Mouse (Mus musculus) forebrain, embryonic 12.5 days (tissue): ENCODE results near the gene Rtf2. TPM values are rescaled to one million over a fixed set of nuclear protein-coding genes. Genes with fewer than 3 reads are reported as not detected.

Experiments
- ATAC-seq: fragments of 200-750 bp; cut with Nextera tagmentation; 2 replicates; pipeline ENCODE4 v1.8.0; 2017; ENCODE audit warnings: moderate TSS enrichment; ENCODE audit not compliant: low FRiP score
- H3K27ac ChIP-seq: fragments of 300-500 bp; sonication (generic); 2 replicates; pipeline ENCODE4 v1.5.1; 2016; ENCODE audit warnings: mild to moderate bottlenecking
- H3K27me3 ChIP-seq: fragments of 300-500 bp; sonication (generic); 2 replicates; pipeline ENCODE4 v1.6.1; 2016; ENCODE audit warnings: mild to moderate bottlenecking
- H3K36me3 ChIP-seq: fragments of 300-500 bp; sonication (generic); replicated peaks from 2 replicates; pipeline ENCODE4 v1.6.1; 2016; ENCODE audit warnings: mild to moderate bottlenecking
- H3K4me1 ChIP-seq: fragments of 300-500 bp; sonication (generic); 2 replicates; pipeline ENCODE4 v1.6.1; 2016
- H3K4me2 ChIP-seq: fragments of 300-500 bp; sonication (generic); 2 replicates; pipeline ENCODE4 v1.6.1; 2016; ENCODE audit warnings: mild to moderate bottlenecking, moderate library complexity
- H3K4me3 ChIP-seq: fragments of 300-500 bp; sonication (generic); replicated peaks from 2 replicates; pipeline ENCODE4 v1.5.1; 2016; ENCODE audit warnings: mild to moderate bottlenecking
- H3K9ac ChIP-seq: fragments of 300-500 bp; sonication (generic); 2 replicates; pipeline ENCODE4 v1.6.1; 2016; ENCODE audit warnings: mild to moderate bottlenecking
- H3K9me3 ChIP-seq: fragments of 300-500 bp; sonication (generic); 2 replicates; pipeline ENCODE4 v1.6.1; 2016
- WGBS: fragments of 180-500 bp; shearing (Covaris S2); methylation state at CpG from one replicate; pipeline ENCODE4 v1.1.7; 2016; 5-methylcytosine and 5-hydroxymethylcytosine counted together
- polyA plus RNA-seq: library from polyadenylated mRNA; unstranded; fragments of >200 nt; fragmentation: Nextera tagmentation; extraction: Ambion mirVana; gene quantifications from 2 replicates; pipeline ENCODE4 v1.2.1, GENCODE M21; 2016

Rtf2 gene
- polyA plus RNA-seq, 1 experiment from 2014 or later: 86.9 TPM

GRCm38 (mm10) chr2:172445617-172446016 is 5.3 kb downstream of the Rtf2 start:
- H3K4me3 ChIP-seq: no peak overlapping the region
- ATAC-seq: no peak

GRCm38 (mm10) chr2:172447317-172447716 is 7.0 kb downstream of the Rtf2 start:
- H3K4me1 ChIP-seq: no peaks in the 10 kb centered on the region
- no peak overlapping the region for H3K27ac ChIP-seq
- no peaks in the 10 kb centered on the region for H3K9me3 ChIP-seq
- peaks cover 74% of the 10 kb centered on the region for H3K36me3 ChIP-seq
- 85% methylated on average over 6 of the region's 6 CpGs for WGBS
- no peak for ATAC-seq
- H3K4me3 ChIP-seq: no peak overlapping the region
- no peak overlapping the region for H3K4me2 ChIP-seq
- no peak overlapping the region for H3K9ac ChIP-seq
- no peaks in the 10 kb centered on the region for H3K27me3 ChIP-seq

More at GRCm38 (mm10) chr2:172445617-172446016, 5.3 kb downstream of the Rtf2 start:
- Histone ChIP-seq H3K9me3 (no peaks in the 10 kb centered on the region), H3K27me3 (no peaks in the 10 kb centered on the region), H3K9ac (no peak overlapping the region), H3K4me1 (peaks cover 12% of the 10 kb centered on the region), H3K27ac (no peak overlapping the region), H3K36me3 (peaks cover 59% of the 10 kb centered on the region), H3K4me2 (no peak overlapping the region)
- 91% methylated on average over 4 of the region's 4 CpGs for WGBS

GRCm38 (mm10) chr2:172448329-172448728 is 8.0 kb downstream of the Rtf2 start:
- Histone ChIP-seq H3K4me2 (no peak overlapping the region), H3K27me3 (no peaks in the 10 kb centered on the region), H3K9ac (no peak overlapping the region), H3K36me3 (peaks cover 84% of the 10 kb centered on the region), H3K4me1 (no peaks in the 10 kb centered on the region), H3K4me3 (no peak overlapping the region), H3K9me3 (no peaks in the 10 kb centered on the region), H3K27ac (no peak overlapping the region)
- WGBS: 94% methylated on average over 4 of the region's 4 CpGs
- ATAC-seq: no peak

GRCm38 (mm10) chr2:172450640-172451039 is 10.3 kb downstream of the Rtf2 start:
- peaks cover 84% of the 10 kb centered on the region for H3K36me3 ChIP-seq

GRCm38 (mm10) chr2:172452031-172452430 is 11.7 kb downstream of the Rtf2 start:
- Histone ChIP-seq H3K4me2 (no peak overlapping the region), H3K36me3 (peaks cover 70% of the 10 kb centered on the region), H3K27me3 (no peaks in the 10 kb centered on the region), H3K9me3 (no peaks in the 10 kb centered on the region), H3K4me3 (no peak overlapping the region), H3K9ac (no peak overlapping the region), H3K4me1 (no peaks in the 10 kb centered on the region), H3K27ac (no peak overlapping the region)
- WGBS: 96% methylated on average over 4 of the region's 4 CpGs
- no peak for ATAC-seq

More at GRCm38 (mm10) chr2:172450640-172451039, 10.3 kb downstream of the Rtf2 start:
- ATAC-seq: no peak
- Histone ChIP-seq H3K4me1 (no peaks in the 10 kb centered on the region), H3K27ac (no peak overlapping the region), H3K9me3 (no peaks in the 10 kb centered on the region), H3K4me3 (no peak overlapping the region), H3K27me3 (no peaks in the 10 kb centered on the region), H3K4me2 (no peak overlapping the region), H3K9ac (no peak overlapping the region)
- WGBS: 92% methylated on average over 6 of the region's 6 CpGs

GRCm38 (mm10) chr2:172452458-172452857 is 12.1 kb downstream of the Rtf2 start:
- H3K36me3 ChIP-seq: peaks cover 69% of the 10 kb centered on the region
- 96% methylated on average over 10 of the region's 10 CpGs for WGBS
- H3K4me2 ChIP-seq: no peak overlapping the region

GRCm38 (mm10) chr2:172458496-172458895 is 18.1 kb downstream of the Rtf2 start, which contains the start of gene Gcnt7:
Gene Gcnt7, minus strand, starts transcription at chr2:172458596.
- Histone ChIP-seq H3K4me3 (no peak within 1 kb of the TSS), H3K27me3 (no peaks in the 10 kb centered on the region), H3K9ac (no peak within 1 kb of the TSS), H3K4me1 (no peaks in the 10 kb centered on the region), H3K9me3 (no peaks in the 10 kb centered on the region), H3K27ac (no peak within 1 kb of the TSS), H3K36me3 (peaks cover 37% of the 10 kb centered on the region), H3K4me2 (no peak within 1 kb of the TSS)
- ATAC-seq: no peak
- 91% methylated on average over 11 of the region's 11 CpGs for WGBS

More at GRCm38 (mm10) chr2:172452458-172452857, 12.1 kb downstream of the Rtf2 start:
- ATAC-seq: no peak
- no peak overlapping the region for H3K9ac ChIP-seq
- no peaks in the 10 kb centered on the region for H3K9me3 ChIP-seq
- H3K4me1 ChIP-seq: no peaks in the 10 kb centered on the region
- no peak overlapping the region for H3K27ac ChIP-seq
- no peaks in the 10 kb centered on the region for H3K27me3 ChIP-seq
- no peak overlapping the region for H3K4me3 ChIP-seq

GRCm38 (mm10) chr2:172460647-172461046 is 20.3 kb downstream of the Rtf2 start:
- no peak for ATAC-seq
- WGBS: 92% methylated on average over 2 of the region's 2 CpGs
- H3K27ac ChIP-seq: no peak overlapping the region
- H3K36me3 ChIP-seq: peaks cover 48% of the 10 kb centered on the region
- no peak overlapping the region for H3K4me3 ChIP-seq
- no peak overlapping the region for H3K9ac ChIP-seq
- no peaks in the 10 kb centered on the region for H3K27me3 ChIP-seq
- no peak overlapping the region for H3K4me2 ChIP-seq
- no peaks in the 10 kb centered on the region for H3K9me3 ChIP-seq
- H3K4me1 ChIP-seq: peaks cover 4% of the 10 kb centered on the region; the same call in 1 of the 2 replicates

- H3K4me3 ChIP-seq: no peak overlapping the region
- no peak overlapping the region for H3K4me2 ChIP-seq
- no peak for ATAC-seq
- peaks cover 55% of the 10 kb centered on the region for H3K36me3 ChIP-seq
- no peak overlapping the region for H3K27ac ChIP-seq
- H3K27me3 ChIP-seq: no peaks in the 10 kb centered on the region
- H3K4me1 ChIP-seq: peaks cover 5% of the 10 kb centered on the region; the same call in 1 of the 2 replicates
- 94% methylated on average over 4 of the region's 4 CpGs for WGBS
- no peaks in the 10 kb centered on the region for H3K9me3 ChIP-seq
- H3K9ac ChIP-seq: no peak overlapping the region
These were observed 22.5 kb downstream of the Rtf2 start for GRCm38 (mm10) chr2:172462813-172463212.

GRCm38 (mm10) chr2:172466427-172467132 is 26.2 kb downstream of the Rtf2 start:
- no peak for ATAC-seq
- Histone ChIP-seq H3K4me3 (no peak overlapping the region), H3K9me3 (no peaks in the 10 kb centered on the region), H3K4me1 (peaks cover 17% of the 10 kb centered on the region; the same call in 1 of the 2 replicates), H3K4me2 (no peak overlapping the region), H3K27me3 (no peaks in the 10 kb centered on the region), H3K36me3 (peaks cover 63% of the 10 kb centered on the region), H3K27ac (no peak overlapping the region), H3K9ac (no peak overlapping the region)
- 85% methylated on average over 11 of the region's 11 CpGs for WGBS

- 88% methylated on average over 5 of the region's 5 CpGs for WGBS
- no peaks in the 10 kb centered on the region for H3K9me3 ChIP-seq
These were observed 26.9 kb downstream of the Rtf2 start for GRCm38 (mm10) chr2:172467206-172467605.

GRCm38 (mm10) chr2:172468346-172468819 is 28.0 kb downstream of the Rtf2 start:
- H3K4me1 ChIP-seq: peaks cover 18% of the 10 kb centered on the region; the same call in 1 of the 2 replicates
- H3K27ac ChIP-seq: peak overlapping the region; percentile 74
- peaks cover 57% of the 10 kb centered on the region for H3K36me3 ChIP-seq
- H3K9me3 ChIP-seq: no peaks in the 10 kb centered on the region
- H3K9ac ChIP-seq: no peak overlapping the region
- H3K27me3 ChIP-seq: no peaks in the 10 kb centered on the region
- no peak overlapping the region for H3K4me2 ChIP-seq
- peak; percentile 78; the same call in 1 of the 2 replicates for ATAC-seq
- WGBS: 51% methylated on average over 11 of the region's 11 CpGs
- H3K4me3 ChIP-seq: no peak overlapping the region

More at GRCm38 (mm10) chr2:172467206-172467605, 26.9 kb downstream of the Rtf2 start:
- no peak for ATAC-seq
- Histone ChIP-seq H3K4me1 (peaks cover 17% of the 10 kb centered on the region; the same call in 1 of the 2 replicates), H3K9ac (no peak overlapping the region), H3K4me3 (no peak overlapping the region), H3K36me3 (peaks cover 63% of the 10 kb centered on the region), H3K27ac (0 out of 2 replicates have a peak overlapping the region, but pooled peaks have one; percentile 82), H3K4me2 (no peak overlapping the region), H3K27me3 (no peaks in the 10 kb centered on the region)
